Mouse (Mus musculus) bone marrow macrophage, adult 2 months (primary cell): ENCODE measurements around the gene Mob1b. TPM values are rescaled to one million over a fixed set of nuclear protein-coding genes. Genes with fewer than 3 reads are reported as not detected.
"Not testable (repeated sequence)": the region's sequence is repeated elsewhere in the genome, so short reads cannot be mapped to it uniquely, and the experiment has no call there.

Experiments
- H3K27ac ChIP-seq: 2 replicates; pipeline ENCODE4 v1.5.1; 2012; ENCODE audit warnings: low read depth, low read length; ENCODE audit not compliant: insufficient read depth
- H3K4me1 ChIP-seq: 2 replicates; pipeline ENCODE4 v1.6.1; 2012; ENCODE audit warnings: low read length; ENCODE audit not compliant: control insufficient read depth, insufficient read depth
- H3K4me3 ChIP-seq: 2 replicates; pipeline ENCODE4 v1.5.1; 2012; ENCODE audit warnings: mild to moderate bottlenecking, low read length, moderate library complexity; ENCODE audit not compliant: insufficient read depth
- CTCF ChIP-seq: IDR thresholded peaks from 2 replicates; pipeline ENCODE4 v1.5.1; 2012; ENCODE audit warnings: low read depth, mild to moderate bottlenecking, low read length, moderate library complexity
- POLR2A ChIP-seq: IDR thresholded peaks from 2 replicates; pipeline ENCODE4 v1.6.1; 2012; ENCODE audit warnings: mild to moderate bottlenecking, low read depth, low read length, borderline replicate concordance
- polyA plus RNA-seq: library from polyadenylated mRNA; stranded (reverse); fragments of >200 nt; gene quantifications from 2 replicates; pipeline ENCODE4 v1.2.4, GENCODE M21; 2012; ENCODE audit not compliant: missing spikeins, insufficient read depth, insufficient read length

The Mob1b gene
- polyA plus RNA-seq, 1 experiment = 24.1 TPM

- Histone ChIP-seq H3K27ac (no peak overlapping the region), H3K4me3 (no peak overlapping the region)
Measured at GRCm38 (mm10) chr5:88724030-88724429, 3.4 kb downstream of the Mob1b start.

GRCm38 (mm10) chr5:88727593-88728144 is 7.0 kb downstream of the Mob1b start:
- H3K4me1 ChIP-seq = peaks cover 15% of the 10 kb centered on the region
- TF ChIP-seq CTCF = no peak
- no peak for TF ChIP-seq POLR2A
- no peak overlapping the region for H3K4me3 ChIP-seq
- no peak overlapping the region for H3K27ac ChIP-seq

More at GRCm38 (mm10) chr5:88724030-88724429, 3.4 kb downstream of the Mob1b start:
- H3K4me1 ChIP-seq = peaks cover 28% of the 10 kb centered on the region
- no peak for TF ChIP-seq POLR2A
- TF ChIP-seq CTCF = no peak

- TF ChIP-seq POLR2A = no peak
- no peak for TF ChIP-seq CTCF
- Histone ChIP-seq H3K4me1 (no peaks in the 10 kb centered on the region), H3K4me3 (no peak overlapping the region), H3K27ac (no peak overlapping the region)
Measured at GRCm38 (mm10) chr5:88734786-88735185, 14.1 kb downstream of the Mob1b start.

- not testable (repeated sequence) for H3K4me3 ChIP-seq, H3K27ac ChIP-seq, H3K4me1 ChIP-seq
Measured at GRCm38 (mm10) chr5:88741065-88741464, 20.4 kb downstream of the Mob1b start.

- no peak overlapping the region for H3K27ac ChIP-seq
- H3K4me3 ChIP-seq = no peak overlapping the region
- H3K4me1 ChIP-seq = no peaks in the 10 kb centered on the region
- no peak for TF ChIP-seq CTCF
Measured at GRCm38 (mm10) chr5:88747774-88748173, 27.1 kb downstream of the Mob1b start.

GRCm38 (mm10) chr5:88753199-88753598 is 32.5 kb downstream of the Mob1b start:
- no peaks in the 10 kb centered on the region for H3K4me1 ChIP-seq
- H3K27ac ChIP-seq = no peak overlapping the region
- no peak overlapping the region for H3K4me3 ChIP-seq
- TF ChIP-seq CTCF (no peak), POLR2A (no peak)

GRCm38 (mm10) chr5:88762611-88763010 is 42.0 kb downstream of the Mob1b start:
- Histone ChIP-seq H3K4me3 (no peak overlapping the region), H3K27ac (no peak overlapping the region), H3K4me1 (peaks cover 15% of the 10 kb centered on the region)
- TF ChIP-seq POLR2A = no peak
- no peak for TF ChIP-seq CTCF

- peak overlapping the region; percentile 58 for H3K4me3 ChIP-seq
- H3K27ac ChIP-seq = no peak overlapping the region
- H3K4me1 ChIP-seq = peaks cover 25% of the 10 kb centered on the region
- TF ChIP-seq POLR2A (no peak), CTCF (no peak)
Measured at GRCm38 (mm10) chr5:88764430-88764986, 43.9 kb downstream of the Mob1b start.

GRCm38 (mm10) chr5:88764987-88765481 is 44.4 kb downstream of the Mob1b start, which contains the start of gene Dck:
Dck (plus strand) TSS chr5:88764996.
- no peak for TF ChIP-seq POLR2A
- no peak for TF ChIP-seq CTCF
- Histone ChIP-seq H3K27ac (peak within 1 kb of the TSS; percentile 76), H3K4me3 (peak within 1 kb of the TSS; percentile 97), H3K4me1 (peaks cover 28% of the 10 kb centered on the region)

GRCm38 (mm10) chr5:88765587-88765986 is 44.9 kb downstream of the Mob1b start:
- TF ChIP-seq CTCF (no peak), POLR2A (no peak)
- Histone ChIP-seq H3K27ac (peak overlapping the region; percentile 76), H3K4me1 (peaks cover 28% of the 10 kb centered on the region), H3K4me3 (peak overlapping the region; percentile 97)
